Mouse (Mus musculus): ENCODE data around the gene Kcnip3.

Kcnip3 gene

DNA sequence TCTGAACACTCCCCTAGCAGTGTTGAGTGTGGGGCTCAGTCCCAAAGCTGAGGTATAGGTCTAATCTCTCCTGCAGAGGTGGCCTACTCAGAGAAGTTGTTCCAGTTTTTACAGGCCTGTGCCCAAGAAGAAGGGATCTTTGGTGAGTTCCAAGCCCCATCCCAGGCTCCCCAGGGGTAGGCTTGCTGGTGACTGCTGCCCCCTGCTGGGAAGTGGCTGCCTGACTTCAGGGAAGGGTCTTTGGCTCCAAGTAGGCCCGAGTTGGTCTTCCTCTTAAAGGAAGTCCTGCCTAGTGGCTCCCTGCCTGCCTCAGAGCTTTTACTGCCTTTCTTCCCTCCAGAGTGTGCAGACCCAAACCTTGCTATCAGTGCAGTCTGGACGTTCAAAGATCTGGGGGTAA, 86.8 kb downstream of the Kcnip3 start:
- in situ Hi-C loops (cut with MboI; ENCODE audit: low pct_unique_long_range_greater_than_20kb in 1 of 2, low sequenced_read_pairs in 2 of 2, unreplicated experiment in 1 of 2): no loop called here

DNA sequence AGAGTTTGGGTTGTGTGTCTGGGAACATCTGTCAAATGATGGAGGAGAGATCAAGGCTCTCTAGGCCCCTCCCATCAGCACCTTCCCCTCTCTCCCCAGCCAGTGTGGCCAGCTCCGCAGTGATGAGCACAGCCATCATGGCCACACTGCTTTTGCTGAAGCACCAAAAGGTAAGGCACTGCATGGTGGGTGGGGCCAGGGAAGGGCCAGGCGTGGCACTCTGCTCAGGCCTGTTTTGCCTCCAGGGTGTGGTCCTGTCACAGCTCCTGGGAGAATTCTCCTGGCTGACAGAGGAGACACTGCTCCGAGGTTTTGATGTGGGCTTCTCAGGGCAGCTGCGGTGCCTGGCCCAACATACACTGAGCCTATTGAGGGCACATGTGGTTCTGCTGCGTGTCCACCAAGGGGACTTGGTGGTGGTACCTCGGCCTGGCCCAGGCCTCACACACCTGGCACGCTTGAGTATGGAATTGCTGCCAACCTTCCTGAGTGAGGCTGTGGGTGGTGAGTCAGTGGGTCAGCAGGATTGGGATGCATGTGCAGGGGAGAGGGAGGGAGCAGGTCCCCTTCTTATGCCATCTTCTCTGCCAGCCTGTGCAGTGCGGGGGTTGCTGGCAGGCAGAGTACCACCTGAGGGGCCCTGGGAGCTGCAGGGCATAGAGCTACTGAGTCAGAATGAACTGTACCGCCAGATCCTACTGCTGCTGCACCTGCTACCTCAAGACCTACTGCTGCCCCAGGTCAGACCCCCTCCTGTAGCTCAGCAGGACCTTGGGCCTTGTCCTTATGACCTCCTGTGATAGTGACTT, 88.2 kb downstream of the Kcnip3 start:
- in situ Hi-C loops (cut with MboI; ENCODE audit: low pct_unique_long_range_greater_than_20kb in 1 of 2, low sequenced_read_pairs in 2 of 2, unreplicated experiment in 1 of 2): no loop called here

DNA sequence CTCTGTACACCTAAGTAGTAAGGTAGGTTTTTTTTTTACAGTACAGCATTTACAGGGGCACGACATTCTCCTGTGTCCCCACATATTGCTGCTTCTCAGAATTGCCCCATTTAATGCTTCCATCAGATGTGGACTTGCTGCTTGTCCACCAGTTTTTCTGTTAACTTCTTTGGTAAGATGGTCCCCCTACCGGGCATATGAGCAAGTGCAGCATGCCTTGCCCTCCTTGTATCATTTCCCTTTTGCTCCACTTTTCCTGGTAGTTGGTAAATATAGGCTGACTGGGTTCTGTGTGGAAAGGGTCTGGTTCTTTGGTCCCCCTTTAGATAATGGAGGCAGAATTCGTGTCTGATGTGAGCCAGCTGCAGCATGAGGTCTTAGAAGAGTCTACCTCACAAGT, 91.7 kb downstream of the Kcnip3 start:
- in situ Hi-C loops (cut with MboI; ENCODE audit: low pct_unique_long_range_greater_than_20kb in 1 of 2, low sequenced_read_pairs in 2 of 2, unreplicated experiment in 1 of 2): no loop called here

DNA sequence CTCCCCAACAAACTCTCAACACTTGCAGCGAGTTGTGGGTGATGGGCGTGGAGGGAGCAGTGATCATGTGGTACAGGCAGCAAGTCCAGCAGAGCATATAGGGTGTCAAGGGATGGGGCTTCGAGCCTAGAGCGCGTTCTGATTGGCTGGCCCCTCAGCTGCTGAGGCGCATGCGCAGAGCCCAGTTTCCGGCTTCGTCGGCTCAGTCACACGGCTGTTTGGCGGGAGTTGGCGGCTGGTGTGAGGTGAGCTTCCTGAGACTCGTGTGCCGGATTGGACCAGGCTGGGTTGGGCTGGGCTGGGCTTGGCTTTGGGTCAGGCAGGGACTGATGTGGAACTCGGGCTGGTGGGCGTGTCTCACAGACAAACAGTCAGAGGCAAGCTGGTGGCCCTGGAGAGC, 96.9 kb downstream of the Kcnip3 start, which contains the start of gene Gpat2:
Gene Gpat2 (plus strand): TSS at position 223 of the 400 bp plus-strand sequence.
- in situ Hi-C loops (cut with MboI; ENCODE audit: low pct_unique_long_range_greater_than_20kb in 1 of 2, low sequenced_read_pairs in 2 of 2, unreplicated experiment in 1 of 2): no loop called here

DNA sequence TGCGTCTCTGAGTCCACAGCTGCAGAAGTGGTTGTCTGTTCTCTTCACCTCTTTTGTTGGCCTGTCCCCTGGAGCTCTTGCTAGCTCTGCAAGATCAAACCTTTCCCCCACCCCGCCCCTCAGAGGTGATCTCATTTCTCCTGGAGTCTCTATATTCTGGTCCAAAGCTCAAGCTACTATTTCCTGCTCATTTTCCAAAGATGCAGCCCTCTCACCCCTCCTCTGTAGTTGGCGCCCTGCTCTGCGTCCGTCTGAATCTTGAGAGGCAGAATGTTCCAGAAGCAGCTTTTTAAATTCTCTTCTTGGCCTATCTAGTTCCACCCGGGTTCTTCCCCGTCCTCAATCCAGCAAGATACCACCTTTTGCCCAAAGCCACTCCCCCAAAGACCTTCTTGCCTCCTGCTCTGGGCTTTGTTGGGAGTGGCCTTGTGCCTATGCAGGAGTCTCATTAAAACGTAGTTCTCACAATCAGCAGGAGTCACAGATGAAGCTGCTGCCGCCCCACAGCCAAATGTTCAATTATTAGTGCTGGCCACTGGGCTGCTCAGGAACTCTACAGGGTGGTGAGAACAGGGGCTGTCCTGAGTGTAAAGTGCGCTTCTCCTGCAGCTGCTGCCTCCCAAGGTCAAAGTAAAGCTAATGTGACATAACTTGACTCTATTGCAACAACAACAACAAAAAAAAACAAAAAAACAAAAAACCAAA, 103.5 kb downstream of the Kcnip3 start:
- in situ Hi-C loops (cut with MboI; ENCODE audit: low pct_unique_long_range_greater_than_20kb in 1 of 2, low sequenced_read_pairs in 2 of 2, unreplicated experiment in 1 of 2): no loop called here

DNA sequence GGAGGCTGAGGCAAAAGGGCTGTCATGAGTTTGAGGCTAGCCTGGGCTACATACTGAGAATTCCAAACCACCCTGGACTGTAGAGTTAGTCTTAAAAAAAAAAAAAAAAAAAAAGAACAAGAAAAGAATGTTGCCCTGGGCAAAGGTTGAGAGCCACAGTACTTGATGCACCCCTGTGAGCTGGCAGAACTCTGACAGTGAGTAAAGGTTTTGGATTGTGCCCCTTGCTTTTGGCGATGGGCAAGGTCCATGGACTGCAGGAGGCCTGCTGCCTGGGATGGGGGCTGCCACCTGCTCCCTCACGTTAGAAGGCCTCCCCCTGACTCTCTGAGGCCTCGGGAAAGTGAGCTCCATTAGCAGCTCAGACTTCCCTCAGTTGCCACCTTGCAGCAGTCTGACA, 105.2 kb downstream of the Kcnip3 start:
- in situ Hi-C loops (cut with MboI; ENCODE audit: low pct_unique_long_range_greater_than_20kb in 1 of 2, low sequenced_read_pairs in 2 of 2, unreplicated experiment in 1 of 2): no loop called here

DNA sequence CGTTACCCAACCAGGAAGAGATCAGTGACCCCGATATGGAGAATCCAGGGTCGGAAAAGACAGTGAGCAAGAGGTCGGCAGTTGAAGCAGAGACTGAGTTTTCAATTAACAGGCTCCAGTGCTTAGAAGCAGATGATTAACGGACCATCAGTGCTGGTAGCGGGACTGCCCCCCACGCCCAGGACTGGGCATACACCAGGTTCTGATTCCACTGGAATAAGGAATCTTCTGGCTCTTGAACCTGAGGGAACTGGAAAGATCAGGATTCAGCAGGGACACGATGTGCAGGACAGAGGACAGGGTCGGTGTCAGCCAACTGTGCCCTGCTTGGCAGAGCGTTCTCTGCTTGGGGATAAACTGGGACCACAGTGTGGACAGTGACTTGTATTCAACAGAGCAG, 106.1 kb downstream of the Kcnip3 start:
- in situ Hi-C loops (cut with MboI; ENCODE audit: low pct_unique_long_range_greater_than_20kb in 1 of 2, low sequenced_read_pairs in 2 of 2, unreplicated experiment in 1 of 2): no loop called here

DNA sequence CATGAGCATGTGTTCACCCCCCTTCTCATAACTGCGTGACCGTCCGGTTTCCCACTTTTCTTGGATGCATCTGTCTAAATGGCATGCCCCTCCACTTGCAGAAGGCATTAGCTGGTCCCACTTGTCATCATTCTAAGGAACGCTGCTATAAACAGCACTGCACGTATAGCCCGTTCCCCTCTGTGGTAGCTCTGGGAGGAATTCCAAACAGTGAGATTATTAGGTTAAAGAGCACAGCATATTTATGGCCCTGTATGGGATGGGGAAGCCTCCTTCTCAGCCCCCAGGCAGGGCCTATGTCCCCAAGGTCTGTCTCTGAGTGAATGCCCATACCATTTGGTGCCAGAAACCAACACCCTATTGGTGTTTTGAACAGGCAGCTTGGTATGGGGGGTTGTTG, 110.8 kb downstream of the Kcnip3 start:
- in situ Hi-C loops (cut with MboI; ENCODE audit: low pct_unique_long_range_greater_than_20kb in 1 of 2, low sequenced_read_pairs in 2 of 2, unreplicated experiment in 1 of 2): no loop called here
